Mouse (Mus musculus): ENCODE measurements around the gene Proser1.

DNA sequence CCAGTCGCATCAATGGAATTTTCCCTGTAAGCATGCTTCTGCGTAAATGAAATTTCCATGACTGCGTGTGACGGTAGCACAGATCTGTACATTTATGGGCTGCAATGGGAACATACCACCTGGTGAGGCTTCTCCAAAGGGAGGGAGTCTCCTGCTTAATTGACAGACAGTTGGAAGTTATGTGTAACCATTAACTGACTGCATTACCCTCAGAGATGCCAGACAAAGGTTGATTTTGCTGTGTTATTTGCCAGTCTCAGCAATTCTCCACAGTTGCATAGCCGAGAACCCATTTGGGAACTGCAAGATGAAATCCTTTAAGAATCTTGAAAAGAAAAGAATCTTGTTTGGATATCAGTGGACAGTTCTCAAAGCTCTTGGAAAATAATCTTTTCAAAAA lies 8.6 kb downstream of the Proser1 start:
- TF ChIP-seq CTCF (IDR thresholded peaks at IDR 0.05; ENCODE audit: borderline replicate concordance, control insufficient read depth, extremely low read depth, insufficient read depth, low read length, poor library complexity) (no peak), POLR2A (IDR thresholded peaks at IDR 0.05; ENCODE audit: control insufficient read depth, extremely low read depth, insufficient read depth, low read length, poor library complexity) (no peak)
